Mouse (Mus musculus) midbrain, embryonic 14.5 days (tissue): ENCODE results near the gene Slc25a54. TPM values are rescaled to one million over a fixed set of nuclear protein-coding genes. Genes with fewer than 3 reads are reported as not detected.

Experiments used
- ATAC-seq: fragments of 200-750 bp; cut with Nextera tagmentation; 2 replicates; pipeline ENCODE4 v1.8.0; 2017; ENCODE audit warnings: moderate number of reproducible peaks, moderate library complexity; ENCODE audit not compliant: low FRiP score, low TSS enrichment
- DNase-seq: peaks from one replicate; pipeline ENCODE4 v3.0.0-alpha.2; 2015
- H3K27ac ChIP-seq: fragments of 300-500 bp; sonication (generic); replicated peaks from 2 replicates; pipeline ENCODE4 v1.5.1; 2014; ENCODE audit warnings: mild to moderate bottlenecking, low read depth, low read length, moderate library complexity
- H3K27me3 ChIP-seq: fragments of 300-500 bp; sonication (generic); 2 replicates; pipeline ENCODE4 v1.6.1; 2014; ENCODE audit warnings: low read length, control low read depth, mixed read lengths; ENCODE audit not compliant: control insufficient read depth, insufficient read depth
- H3K36me3 ChIP-seq: fragments of 300-500 bp; sonication (generic); 2 replicates; pipeline ENCODE4 v1.6.1; 2014; ENCODE audit warnings: low read length, control low read depth; ENCODE audit not compliant: control insufficient read depth, insufficient read depth
- H3K4me1 ChIP-seq: fragments of 300-500 bp; sonication (generic); 2 replicates; pipeline ENCODE4 v1.6.1; 2014; ENCODE audit warnings: mild to moderate bottlenecking, antibody characterized with exemption, low read length, control low read depth; ENCODE audit not compliant: control insufficient read depth, insufficient read depth
- H3K4me2 ChIP-seq: fragments of 300-500 bp; sonication (generic); 2 replicates; pipeline ENCODE4 v1.6.1; 2014; ENCODE audit warnings: mild to moderate bottlenecking, low read length, moderate library complexity
- H3K4me3 ChIP-seq: fragments of 300-500 bp; sonication (generic); replicated peaks from 2 replicates; pipeline ENCODE4 v1.5.1; 2014; ENCODE audit warnings: low read depth, low read length
- H3K9ac ChIP-seq: fragments of 300-500 bp; sonication (generic); replicated peaks from 2 replicates; pipeline ENCODE4 v1.6.1; 2014; ENCODE audit warnings: mild to moderate bottlenecking, low read length, moderate library complexity
- H3K9me3 ChIP-seq: fragments of 300-500 bp; sonication (generic); 2 replicates; pipeline ENCODE4 v1.6.1; 2016; ENCODE audit warnings: low read length, control low read depth, mixed read lengths; ENCODE audit not compliant: control insufficient read depth
- WGBS: fragments of 180-500 bp; shearing (Covaris S2); extraction: QIAGEN DNeasy Blood & Tissue Kit; methylation state at CpG from one replicate; pipeline ENCODE4 v1.1.7; 2014; 5-methylcytosine and 5-hydroxymethylcytosine counted together
- polyA plus RNA-seq: library from polyadenylated mRNA; unstranded; fragments of >200 nt; fragmentation: Nextera tagmentation; extraction: Ambion mirVana; gene quantifications from 2 replicates; pipeline ENCODE4 v1.2.1, GENCODE M21; 2014

Gene Slc25a54
- not detected in 2 replicates for polyA plus RNA-seq

GRCm38 (mm10) chr3:109080169-109080568, at the start of gene Slc25a54:
TSS of gene Slc25a54 (plus strand) at chr3:109080469.
- 94% methylated on average over 17 of the region's 17 CpGs for WGBS

GRCm38 (mm10) chr3:109030817-109031216, 49.5 kb upstream of the Slc25a54 start:
- Histone ChIP-seq H3K4me1 (peaks cover 7% of the 10 kb centered on the region), H3K36me3 (no peaks in the 10 kb centered on the region), H3K27me3 (no peaks in the 10 kb centered on the region), H3K4me2 (no peak overlapping the region), H3K9me3 (no peaks in the 10 kb centered on the region), H3K27ac (no peak overlapping the region), H3K4me3 (no peak overlapping the region), H3K9ac (no peak overlapping the region)
- DNase-seq, result no peak
- no peak for ATAC-seq
- WGBS, result 33% methylated on average over 6 of the region's 6 CpGs

More at GRCm38 (mm10) chr3:109080169-109080568, at the start of gene Slc25a54:
- Histone ChIP-seq H3K27ac (no peak within 1 kb of the TSS), H3K9me3 (no peaks in the 10 kb centered on the region), H3K36me3 (no peaks in the 10 kb centered on the region), H3K4me3 (no peak within 1 kb of the TSS), H3K4me1 (no peaks in the 10 kb centered on the region), H3K4me2 (no peak within 1 kb of the TSS), H3K27me3 (no peaks in the 10 kb centered on the region), H3K9ac (no peak within 1 kb of the TSS)
- DNase-seq (no peak), ATAC-seq (no peak)

GRCm38 (mm10) chr3:109031626-109032025, 48.6 kb upstream of the Slc25a54 start:
- H3K27me3 ChIP-seq, result no peaks in the 10 kb centered on the region
- H3K4me3 ChIP-seq, result no peak overlapping the region
- WGBS, result 89% methylated on average over 3 of the region's 3 CpGs
- H3K9me3 ChIP-seq, result no peaks in the 10 kb centered on the region
- no peaks in the 10 kb centered on the region for H3K36me3 ChIP-seq
- H3K4me2 ChIP-seq, result no peak overlapping the region
- no peak overlapping the region for H3K27ac ChIP-seq
- ATAC-seq (no peak), DNase-seq (no peak)
- no peak overlapping the region for H3K9ac ChIP-seq
- H3K4me1 ChIP-seq, result peaks cover 2% of the 10 kb centered on the region

DNA sequence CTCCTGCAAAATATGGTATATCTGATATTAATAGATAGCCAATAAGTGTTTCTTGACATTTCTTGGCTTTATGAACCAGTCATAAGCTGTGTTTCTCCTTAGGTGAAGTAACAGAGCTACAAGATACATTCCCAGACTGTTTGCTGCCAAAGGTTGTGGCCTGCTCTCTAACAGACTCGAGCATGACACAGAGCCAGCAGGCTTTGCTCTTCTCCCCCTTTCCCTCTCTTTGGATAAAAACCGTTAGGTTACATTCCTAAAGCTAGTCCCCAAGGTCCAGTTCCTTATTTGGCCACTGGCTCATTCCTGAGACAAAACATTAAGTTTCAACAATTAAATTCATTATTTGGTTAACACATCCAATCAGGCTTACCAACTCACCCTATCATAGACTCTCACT, 48.0 kb upstream of the Slc25a54 start:
- no peaks in the 10 kb centered on the region for H3K9me3 ChIP-seq
- no peak for DNase-seq
- H3K36me3 ChIP-seq, result no peaks in the 10 kb centered on the region
- no peak for ATAC-seq
- no peak overlapping the region for H3K4me2 ChIP-seq
- H3K27ac ChIP-seq, result no peak overlapping the region
- 70% methylated on average over 2 of the region's 2 CpGs for WGBS
- H3K27me3 ChIP-seq, result no peaks in the 10 kb centered on the region
- H3K9ac ChIP-seq, result no peak overlapping the region
- H3K4me1 ChIP-seq, result no peaks in the 10 kb centered on the region
- H3K4me3 ChIP-seq, result no peak overlapping the region

DNA sequence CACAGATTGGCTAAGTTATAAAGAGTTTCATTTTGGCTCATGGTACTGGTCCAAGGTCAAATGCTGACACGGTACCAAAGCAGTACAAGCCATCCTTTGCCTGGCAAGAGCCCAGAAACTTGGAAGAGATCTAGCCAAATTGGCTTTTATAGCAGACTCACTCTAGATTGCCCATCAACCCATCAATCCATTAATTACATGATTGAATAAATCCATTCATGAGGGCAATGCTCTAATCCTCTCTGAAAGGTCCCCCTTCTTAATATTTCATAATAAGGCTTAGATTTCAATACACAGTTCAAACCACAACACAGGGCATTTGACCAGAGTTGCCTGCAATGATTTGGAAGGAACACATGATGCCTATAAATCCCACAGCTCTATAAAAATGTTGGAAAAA, 45.9 kb upstream of the Slc25a54 start:
- DNase-seq, result no peak
- ATAC-seq, result no peak

DNA sequence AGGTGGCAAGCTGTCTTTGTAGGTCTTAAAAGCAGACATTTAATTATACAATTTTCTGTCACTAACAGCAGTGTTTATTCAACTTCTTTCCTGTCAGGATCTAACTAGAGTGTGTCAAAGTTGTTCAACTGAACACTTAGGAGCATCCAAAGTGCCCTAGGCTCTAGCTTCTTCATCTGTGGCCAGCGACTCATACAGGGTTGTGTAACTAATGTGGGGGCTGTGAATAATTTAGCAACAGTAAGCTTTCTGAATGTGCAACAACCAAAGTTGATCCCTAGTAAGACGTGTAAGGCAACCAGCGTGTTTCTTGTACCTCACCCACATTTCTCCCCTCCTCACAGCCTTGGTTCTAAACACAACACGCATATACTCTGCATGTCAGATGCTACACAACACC, 39.4 kb upstream of the Slc25a54 start:
- ATAC-seq, result no peak
- H3K36me3 ChIP-seq, result no peaks in the 10 kb centered on the region
- WGBS, result 88% methylated on average over 4 of the region's 4 CpGs
- no peaks in the 10 kb centered on the region for H3K27me3 ChIP-seq
- no peak overlapping the region for H3K4me3 ChIP-seq
- no peak overlapping the region for H3K9ac ChIP-seq
- H3K9me3 ChIP-seq, result no peaks in the 10 kb centered on the region
- no peak overlapping the region for H3K4me2 ChIP-seq
- no peaks in the 10 kb centered on the region for H3K4me1 ChIP-seq
- no peak for DNase-seq
- no peak overlapping the region for H3K27ac ChIP-seq

More for the DNA sequence above, 45.9 kb upstream of the Slc25a54 start:
- Histone ChIP-seq H3K4me2 (no peak overlapping the region), H3K27ac (no peak overlapping the region), H3K27me3 (no peaks in the 10 kb centered on the region), H3K36me3 (no peaks in the 10 kb centered on the region), H3K4me1 (no peaks in the 10 kb centered on the region), H3K4me3 (no peak overlapping the region), H3K9me3 (no peaks in the 10 kb centered on the region), H3K9ac (no peak overlapping the region)
- 84% methylated on average over 1 of the region's 1 CpGs for WGBS

DNA sequence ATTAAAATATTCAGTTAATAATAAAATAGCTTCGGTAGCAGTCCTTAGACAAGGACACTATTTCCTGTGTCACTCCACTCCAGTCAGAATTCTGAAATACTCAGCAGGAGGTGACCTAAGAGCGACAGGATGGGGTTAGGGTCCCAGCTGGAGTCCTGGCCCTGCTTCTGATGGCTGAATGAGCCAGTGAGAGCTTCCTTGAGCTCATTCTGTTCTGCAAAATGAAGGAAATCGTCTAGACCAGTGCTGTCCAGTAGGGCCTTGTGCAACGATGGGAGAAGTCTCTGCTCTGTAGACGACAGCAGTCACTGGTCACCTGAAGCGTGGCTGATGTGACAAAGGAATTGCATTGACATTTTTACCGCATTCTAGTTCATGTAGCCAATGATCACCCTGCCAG, 36.9 kb upstream of the Slc25a54 start:
- DNase-seq (no peak), ATAC-seq (no peak)
- H3K27ac ChIP-seq, result no peak overlapping the region
- no peaks in the 10 kb centered on the region for H3K27me3 ChIP-seq
- 39% methylated on average over 7 of the region's 7 CpGs for WGBS
- no peak overlapping the region for H3K4me2 ChIP-seq
- H3K9ac ChIP-seq, result no peak overlapping the region
- no peaks in the 10 kb centered on the region for H3K36me3 ChIP-seq
- no peaks in the 10 kb centered on the region for H3K9me3 ChIP-seq
- H3K4me1 ChIP-seq, result no peaks in the 10 kb centered on the region
- no peak overlapping the region for H3K4me3 ChIP-seq

DNA sequence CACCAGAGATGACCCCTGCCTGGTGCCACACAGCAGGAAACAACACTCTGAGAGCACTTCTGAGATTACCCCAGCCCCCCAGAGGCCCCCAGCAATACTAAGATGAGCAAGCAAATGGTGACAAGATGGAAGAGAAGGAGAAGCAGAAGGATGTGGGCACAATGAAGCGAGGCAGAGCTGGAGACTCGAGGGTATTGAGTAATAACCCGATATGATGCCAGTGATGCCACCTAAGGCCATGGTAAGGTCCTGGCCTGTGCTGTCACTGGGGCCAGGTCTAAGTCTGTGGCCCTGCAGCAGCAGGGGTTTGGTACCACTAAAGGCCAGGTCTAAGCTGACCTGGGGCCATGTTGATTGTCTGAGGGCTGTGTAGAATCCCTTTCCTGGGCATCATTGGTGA, 33.8 kb upstream of the Slc25a54 start:
- Histone ChIP-seq H3K4me3 (no peak overlapping the region), H3K9ac (no peak overlapping the region), H3K4me2 (no peak overlapping the region), H3K27ac (no peak overlapping the region), H3K27me3 (no peaks in the 10 kb centered on the region), H3K4me1 (no peaks in the 10 kb centered on the region), H3K9me3 (no peaks in the 10 kb centered on the region), H3K36me3 (no peaks in the 10 kb centered on the region)
- ATAC-seq (no peak), DNase-seq (no peak)
- 93% methylated on average over 3 of the region's 3 CpGs for WGBS

GRCm38 (mm10) chr3:109047707-109048283, 32.5 kb upstream of the Slc25a54 start:
- H3K4me3 ChIP-seq, result no peak overlapping the region
- no peak overlapping the region for H3K27ac ChIP-seq
- WGBS, result 51% methylated on average over 6 of the region's 6 CpGs
- no peak overlapping the region for H3K9ac ChIP-seq
- ATAC-seq, result no peak
- H3K36me3 ChIP-seq, result no peaks in the 10 kb centered on the region
- H3K4me2 ChIP-seq, result no peak overlapping the region
- no peak for DNase-seq
- H3K27me3 ChIP-seq, result no peaks in the 10 kb centered on the region
- no peaks in the 10 kb centered on the region for H3K9me3 ChIP-seq
- no peaks in the 10 kb centered on the region for H3K4me1 ChIP-seq
